Mouse (Mus musculus): ENCODE measurements around the gene Dnaja4.

- peak; percentile 89 for TF ChIP-seq CTCF (IDR thresholded peaks at IDR 0.05; ENCODE audit: borderline replicate concordance, extremely low read depth, insufficient read depth, insufficient read length)
- no peak for TF ChIP-seq POLR2A (IDR thresholded peaks at IDR 0.05; ENCODE audit: borderline replicate concordance, extremely low read depth, insufficient read depth, insufficient read length, poor library complexity, severe bottlenecking)
These were observed 22.1 kb upstream of the Dnaja4 start for GRCm38 (mm10) chr9:54676531-54676986.
